Mouse (Mus musculus): ENCODE results near the gene Gck. TPM values are rescaled to one million over a fixed set of nuclear protein-coding genes. Genes with fewer than 3 reads are reported as not detected.
A peak's percentile ranks its signal among the peaks of the same experiment; 100 is the strongest.
"Not testable (repeated sequence)": the region's sequence is repeated elsewhere in the genome, so short reads cannot be mapped to it uniquely, and the experiment has no call there.

Gck gene
- total RNA-seq, 1 experiment from 2014 or later = 4.0 TPM

GRCm38 (mm10) chr11:5908642-5909041 is 41.2 kb downstream of the Gck start:
- DNase-seq = no peak

- DNase-seq = no peak
Observed at GRCm38 (mm10) chr11:5907096-5907495, 42.8 kb downstream of the Gck start.

DNA sequence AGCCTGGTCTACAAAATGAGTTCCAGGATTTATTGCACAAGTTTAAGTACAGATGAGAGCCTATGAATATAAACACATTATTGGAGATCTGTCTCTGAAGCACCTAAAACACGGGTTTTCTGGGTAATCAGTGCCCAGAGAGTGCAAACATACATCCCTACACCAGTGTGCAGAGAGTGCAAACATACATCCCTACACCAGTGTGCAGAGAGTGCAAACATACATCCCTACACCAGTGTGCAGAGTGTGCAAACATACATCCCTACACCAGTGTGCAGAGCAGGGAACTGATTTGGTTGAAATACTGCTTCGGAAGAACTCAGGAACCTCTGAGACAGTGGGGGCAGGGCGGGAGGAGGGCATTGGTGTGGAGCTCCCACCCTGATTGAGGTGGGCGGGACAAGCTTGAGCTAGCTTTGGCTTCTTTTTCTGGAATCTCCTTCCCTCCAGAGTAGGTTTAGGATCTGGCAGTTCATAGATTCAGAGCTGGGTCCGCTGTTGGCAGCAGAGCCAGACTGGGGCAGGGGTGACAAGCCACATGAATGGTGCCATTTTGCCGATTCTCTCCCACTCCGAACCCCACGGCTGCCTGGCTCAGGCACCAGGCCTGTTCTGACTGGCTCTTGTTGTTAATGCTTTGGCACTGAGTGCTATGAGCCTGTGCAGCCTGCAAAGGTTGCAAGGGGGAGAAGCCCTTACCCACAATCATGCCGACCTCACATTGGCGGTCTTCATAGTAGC is 43.9 kb downstream of the Gck start:
- DNase-seq = no peak

GRCm38 (mm10) chr11:5904871-5905270 is 45.0 kb downstream of the Gck start:
- DNase-seq = no peak

DNA sequence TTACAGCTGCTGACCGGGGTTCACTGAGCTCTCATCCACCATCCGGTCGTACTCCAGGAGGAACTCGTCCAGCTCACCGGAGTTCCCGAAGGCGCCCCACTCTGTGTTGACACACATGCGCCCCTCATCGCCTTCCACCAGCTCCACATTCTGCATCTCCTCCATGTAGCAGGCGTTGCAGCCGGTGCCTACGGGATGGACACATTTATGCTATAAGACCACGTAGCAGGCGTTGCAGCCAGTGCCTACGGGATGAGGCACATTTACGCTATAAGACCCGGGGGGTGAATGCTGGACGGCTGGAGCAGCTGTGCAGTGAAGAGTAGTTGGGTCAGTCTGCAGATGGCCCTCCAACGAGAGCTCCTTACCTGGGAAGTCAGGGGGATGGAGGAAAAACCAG is 45.5 kb downstream of the Gck start:
- DNase-seq = no peak

- no peak for DNase-seq
Observed at GRCm38 (mm10) chr11:5903844-5904243, 46.0 kb downstream of the Gck start.

- no peak for DNase-seq
Observed at GRCm38 (mm10) chr11:5902390-5902789, 47.5 kb downstream of the Gck start.

DNA sequence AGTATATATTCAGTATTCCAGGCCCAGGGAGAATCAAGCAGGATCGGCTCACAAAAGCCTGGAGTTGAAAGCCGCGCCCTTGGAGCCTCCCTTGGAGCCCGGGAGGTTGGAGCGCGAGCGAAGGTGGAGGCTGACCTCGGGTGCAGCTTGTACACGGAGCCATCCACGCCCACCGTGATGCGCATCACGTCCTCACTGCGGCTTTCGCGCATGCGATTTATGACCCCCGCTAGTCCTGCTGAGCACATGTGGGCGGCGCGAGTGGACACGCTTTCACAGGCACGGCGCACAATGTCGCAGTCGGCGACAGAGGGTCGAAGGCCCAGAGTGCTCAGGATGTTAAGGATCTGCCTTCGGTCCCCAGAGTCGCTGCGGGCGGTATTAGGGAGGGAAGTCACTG is 47.9 kb downstream of the Gck start:
- DNase-seq = peak; percentile 35

DNA sequence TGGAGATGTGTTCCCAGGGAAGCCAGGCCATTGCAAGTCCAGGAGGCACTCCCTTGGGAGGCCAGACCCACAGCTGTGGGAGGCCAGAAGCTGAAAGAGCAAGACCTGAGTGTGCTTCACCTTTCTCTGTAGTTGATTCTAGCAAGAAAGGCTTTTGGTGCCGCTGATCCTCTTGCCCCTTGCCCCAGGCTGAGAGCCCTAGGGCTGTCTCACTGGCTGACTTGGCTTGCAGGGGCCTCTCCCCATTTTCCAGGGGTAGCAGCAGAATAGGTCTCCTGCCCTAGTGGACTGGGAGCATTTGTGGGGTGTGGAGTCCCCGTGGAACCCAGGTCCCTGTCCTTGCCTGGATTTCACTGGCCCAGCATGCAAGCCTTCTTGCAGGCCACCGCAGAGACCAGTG is 48.6 kb downstream of the Gck start:
- no peak for DNase-seq

DNA sequence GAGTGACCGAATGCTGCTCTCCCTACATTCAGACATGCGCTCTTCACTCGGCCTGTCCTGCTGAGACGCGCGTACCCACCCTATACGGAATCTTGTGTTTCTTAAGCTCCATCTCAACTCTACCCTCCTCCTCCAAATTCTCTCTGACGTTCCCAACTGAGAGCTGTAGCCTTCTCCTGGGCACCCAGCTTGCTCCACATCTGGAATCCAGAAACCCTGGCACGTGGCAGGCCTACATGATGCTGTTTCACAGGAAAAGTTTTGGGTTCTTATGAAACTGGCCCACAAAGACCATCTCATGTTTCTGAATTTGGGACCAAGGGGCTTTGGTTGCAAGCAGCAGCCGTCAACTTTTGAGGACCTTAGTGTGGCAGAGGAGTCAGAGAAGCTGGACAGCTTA is 50.6 kb downstream of the Gck start:
- no peak for DNase-seq

DNA sequence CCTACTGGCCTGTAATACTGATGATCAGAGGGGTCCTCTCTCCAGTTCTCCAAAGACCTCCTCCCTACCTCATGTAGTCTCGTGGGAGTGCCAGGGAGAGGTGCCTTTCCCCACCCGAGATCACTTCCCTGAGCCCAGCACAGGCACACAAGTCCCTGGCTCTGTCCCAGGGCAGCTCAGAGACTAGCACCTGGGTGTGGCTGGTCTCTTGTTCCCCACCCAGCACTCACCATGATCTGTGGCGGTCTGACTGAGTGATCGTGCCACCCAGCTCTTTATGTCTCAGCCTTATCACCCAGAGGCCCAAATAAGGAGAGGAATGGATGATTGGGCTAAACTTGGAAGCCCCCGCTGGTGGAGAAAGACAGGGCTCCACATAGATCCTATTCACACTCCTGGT is 51.4 kb downstream of the Gck start, which contains the start of gene Myl7:
Myl7 (minus strand) TSS at position 252 of the 400 bp plus-strand sequence.
- DNase-seq = no peak

GRCm38 (mm10) chr11:5897839-5898238 is 52.0 kb downstream of the Gck start:
- DNase-seq = no peak

GRCm38 (mm10) chr11:5897230-5897629 is 52.7 kb downstream of the Gck start:
- no peak for DNase-seq

GRCm38 (mm10) chr11:5893807-5894206 is 56.1 kb downstream of the Gck start:
- no peak for DNase-seq

- no peak for DNase-seq
Observed at GRCm38 (mm10) chr11:5892810-5893368, 57.0 kb downstream of the Gck start.

DNA sequence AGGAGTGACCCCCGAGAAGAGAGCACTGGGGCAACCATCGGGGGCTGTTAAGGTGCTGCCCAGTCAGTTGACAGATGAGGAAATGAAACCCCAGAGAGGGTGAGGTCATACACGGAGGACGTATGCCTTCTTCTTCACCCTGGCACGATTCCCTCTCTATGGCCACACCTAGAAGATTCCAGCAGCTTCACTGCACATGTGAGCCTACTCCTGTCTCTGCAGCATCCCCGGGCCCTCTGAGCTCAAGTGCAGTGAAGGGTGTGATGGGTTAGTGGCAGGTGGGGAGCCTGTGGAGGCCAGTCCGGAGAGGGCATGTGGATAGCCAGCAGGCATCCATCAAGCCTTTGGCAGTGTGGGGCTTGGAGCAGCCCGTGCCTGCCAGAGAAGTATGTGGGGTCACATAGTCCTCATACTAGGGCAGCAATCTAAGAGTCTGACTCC is 57.7 kb downstream of the Gck start:
- no peak for DNase-seq

DNA sequence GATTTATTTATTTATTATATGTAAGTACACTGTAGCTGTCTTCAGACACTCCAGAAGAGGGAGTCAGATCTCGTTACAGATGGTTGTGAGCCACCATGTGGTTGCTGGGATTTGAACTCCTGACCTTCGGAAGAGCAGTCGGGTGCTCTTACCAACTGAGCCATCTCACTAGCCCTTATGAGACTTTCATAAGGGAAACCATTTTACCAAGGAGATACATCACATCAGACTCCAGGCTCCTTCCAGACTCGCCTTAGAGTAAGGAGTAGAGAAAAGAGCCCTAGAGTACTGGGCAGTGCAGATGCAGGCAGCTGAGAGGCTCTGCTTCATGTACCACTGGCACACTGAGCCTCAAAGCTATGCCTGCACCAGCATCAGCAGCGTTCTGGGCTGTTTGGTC is 61.3 kb downstream of the Gck start:
- not testable (repeated sequence) for DNase-seq

GRCm38 (mm10) chr11:5887250-5887649 is 62.6 kb downstream of the Gck start:
- DNase-seq = no peak

DNA sequence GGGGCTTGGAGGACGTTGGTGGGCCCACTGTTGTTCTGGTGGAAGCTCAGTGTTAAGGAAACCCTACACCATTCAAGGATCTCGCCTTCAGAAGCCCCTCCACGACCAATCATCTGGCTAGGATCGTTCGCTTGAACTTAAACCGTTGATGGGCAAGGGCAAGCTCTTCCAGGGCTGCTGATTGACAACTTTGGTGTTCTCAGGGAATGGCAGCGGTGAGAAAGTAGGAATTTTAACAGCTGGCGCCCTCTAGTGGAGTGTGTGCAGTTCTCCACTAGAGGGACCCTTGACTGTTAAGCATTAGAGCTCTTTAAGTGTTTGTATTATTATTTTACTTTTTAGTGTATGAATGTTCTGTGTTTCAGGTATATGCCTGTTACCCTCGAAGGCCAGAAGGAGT is 63.7 kb downstream of the Gck start:
- DNase-seq = peak; percentile 55

DNA sequence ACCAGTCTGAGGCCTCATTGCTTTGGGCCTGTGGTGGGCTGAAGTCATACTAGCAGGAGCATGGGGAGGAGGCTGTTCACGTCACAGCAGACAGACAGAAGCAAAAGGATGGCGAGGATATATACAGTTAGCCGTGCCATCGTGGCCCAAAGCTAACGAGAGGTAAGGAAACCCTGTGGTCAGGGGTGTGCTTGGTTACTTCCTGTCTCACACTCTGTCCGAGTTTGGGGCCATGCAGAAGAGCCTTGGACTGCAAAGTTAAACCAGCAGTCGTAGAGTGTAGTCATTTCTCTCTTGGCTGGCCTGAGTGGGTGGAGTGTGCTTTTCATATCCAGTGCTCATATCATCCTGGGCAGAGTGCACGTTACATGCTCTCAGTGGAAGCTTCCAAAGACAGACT is 67.4 kb downstream of the Gck start:
- DNase-seq = no peak

DNA sequence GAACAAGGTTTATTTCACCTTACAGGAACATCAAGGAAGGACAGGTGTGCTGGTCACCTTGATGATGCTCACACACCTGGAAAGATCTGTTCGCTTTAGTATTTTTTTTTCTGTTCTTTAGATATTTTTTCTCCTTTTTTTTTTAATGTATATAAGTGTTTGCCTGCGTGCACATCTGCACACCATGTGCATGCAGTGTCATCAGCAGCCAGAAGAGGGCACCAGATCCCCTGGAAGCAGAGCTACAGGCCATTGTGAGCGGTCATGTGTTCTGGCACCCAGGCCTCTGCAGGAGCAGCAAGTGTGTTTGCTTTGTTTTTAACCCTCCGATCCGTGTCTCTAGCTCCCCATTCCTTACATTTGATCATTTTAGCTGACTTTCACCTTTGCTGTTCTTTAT is 70.0 kb downstream of the Gck start:
- DNase-seq = peak; percentile 59

- DNase-seq = no peak
Observed at GRCm38 (mm10) chr11:5878661-5879060, 71.2 kb downstream of the Gck start.

DNA sequence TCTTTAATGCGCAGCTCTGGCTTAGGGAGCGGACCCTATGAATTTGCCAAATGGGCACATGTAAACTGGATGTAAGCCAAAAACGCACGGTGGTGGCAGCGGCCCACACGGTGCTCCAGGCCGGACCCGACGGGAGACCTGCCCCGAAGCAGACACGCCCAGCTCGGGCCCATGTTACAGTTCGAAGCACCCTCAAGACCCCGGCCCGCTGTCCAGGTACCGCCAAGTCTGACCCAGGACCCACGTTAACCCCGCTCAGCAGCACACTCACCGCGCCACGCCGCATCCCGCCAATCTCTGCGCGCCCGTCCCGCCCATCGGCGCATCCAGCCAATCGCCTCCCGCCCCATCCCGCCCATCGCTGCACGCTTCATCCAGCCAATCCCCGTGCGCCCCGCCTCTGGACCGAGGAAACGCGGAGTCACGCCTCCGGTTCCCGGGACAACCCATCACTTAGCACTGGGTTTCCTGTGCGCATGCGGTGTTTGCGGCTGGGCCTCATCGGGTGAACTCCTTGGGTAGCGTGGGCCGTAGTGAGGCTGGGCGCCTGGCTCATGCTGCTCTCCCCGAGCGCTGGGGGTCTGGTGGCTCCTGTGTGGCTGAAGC is 71.9 kb downstream of the Gck start, which contains the start of gene Pold2:
Pold2 (minus strand) TSS at position 372 of the 606 bp plus-strand sequence.
- DNase-seq = peak; percentile 99

- no peak for DNase-seq
Observed at GRCm38 (mm10) chr11:5877421-5877820, 72.5 kb downstream of the Gck start.

Measured in adrenal gland, postnatal 25 days (tissue).